Mouse (Mus musculus) adrenal gland, adult (tissue): Measurements from ENCODE around the gene Bzw1.
A peak's percentile ranks its signal among the peaks of the same experiment; 100 is the strongest.

Experiments used
- DNase-seq, 2 experiments: peaks; one replicate each; pipeline ENCODE4 v3.0.0; 2022 to 2023; ENCODE audit warnings: low spot score in 1 of 2; ENCODE audit not compliant: inconsistent age in 2 of 2

The Bzw1 gene

DNA sequence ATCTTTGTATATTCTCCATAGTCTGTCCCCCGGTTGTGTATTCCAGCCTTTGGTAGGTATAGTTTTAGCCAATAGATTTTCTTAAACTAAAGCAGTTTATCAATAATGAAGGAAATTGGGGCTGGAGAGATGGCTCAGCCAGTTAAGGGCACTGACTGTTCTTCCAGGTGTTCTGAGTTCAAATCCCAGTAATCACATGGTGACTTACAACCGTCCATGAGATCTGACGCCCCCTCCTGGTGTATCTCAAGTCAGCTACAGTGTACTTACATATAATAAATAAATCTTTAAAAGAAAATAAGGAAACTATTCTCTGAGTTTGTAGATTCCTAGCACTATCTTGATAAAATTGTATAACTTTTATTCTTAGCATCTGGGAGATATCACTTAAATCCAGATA, 2.6 kb downstream of the Bzw1 start:
- DNase-seq, result no peak

DNA sequence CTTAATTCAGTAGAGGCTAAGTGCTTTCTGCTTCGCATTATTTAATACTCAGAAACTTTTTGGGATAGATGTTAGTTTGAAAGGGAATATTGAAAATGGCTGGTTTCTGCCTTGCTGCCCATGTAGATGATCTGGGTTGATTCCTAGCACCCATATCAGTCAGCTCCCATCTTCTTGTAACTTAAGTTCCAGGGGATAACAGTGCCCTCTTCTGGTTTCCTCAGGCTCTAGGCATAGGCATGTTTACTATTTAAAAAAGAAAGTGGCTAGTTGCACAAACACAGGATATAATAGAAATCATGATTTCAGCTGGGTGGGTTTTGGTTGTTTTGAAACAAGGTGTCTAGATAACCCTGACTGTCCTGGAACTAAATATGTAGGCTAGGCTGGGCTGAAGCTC, 3.5 kb downstream of the Bzw1 start:
- no peak for DNase-seq

DNA sequence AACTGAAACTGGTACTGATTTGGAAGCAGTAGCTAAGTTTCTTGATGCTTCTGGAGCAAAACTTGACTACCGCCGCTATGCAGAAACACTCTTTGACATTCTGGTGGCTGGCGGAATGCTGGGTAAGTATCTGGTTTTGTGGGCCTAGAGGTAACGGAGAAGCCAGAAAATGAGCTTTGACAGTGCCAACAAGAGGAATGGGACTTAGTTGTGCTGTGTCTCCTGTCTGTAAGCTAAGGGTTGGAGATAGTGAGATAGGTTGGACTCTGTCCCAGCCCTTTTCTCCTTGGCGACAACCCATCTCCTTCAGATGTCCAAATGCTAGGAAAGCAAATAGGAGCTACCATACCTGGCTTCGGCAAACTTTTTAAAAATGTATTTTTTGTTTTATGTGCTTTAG, 5.0 kb downstream of the Bzw1 start:
- no peak for DNase-seq

DNA sequence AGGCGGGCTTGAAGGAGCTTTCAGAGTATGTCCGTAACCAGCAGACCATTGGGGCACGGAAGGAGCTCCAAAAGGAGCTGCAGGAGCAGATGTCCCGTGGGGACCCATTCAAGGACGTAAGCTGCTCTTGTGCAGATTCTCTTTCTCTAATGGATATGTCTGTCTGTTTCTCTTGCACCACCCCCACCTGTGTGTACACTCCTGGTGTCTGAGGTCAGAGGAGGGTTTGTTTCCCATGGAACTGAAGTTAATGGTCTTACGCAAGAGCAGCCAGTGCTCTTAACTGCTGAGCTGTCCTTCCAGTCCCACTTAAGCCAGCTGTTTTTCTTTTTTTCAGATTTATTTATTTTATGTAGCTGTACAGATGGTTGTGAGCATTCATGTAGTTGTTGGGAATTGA, 8.7 kb downstream of the Bzw1 start:
- no peak for DNase-seq

DNA sequence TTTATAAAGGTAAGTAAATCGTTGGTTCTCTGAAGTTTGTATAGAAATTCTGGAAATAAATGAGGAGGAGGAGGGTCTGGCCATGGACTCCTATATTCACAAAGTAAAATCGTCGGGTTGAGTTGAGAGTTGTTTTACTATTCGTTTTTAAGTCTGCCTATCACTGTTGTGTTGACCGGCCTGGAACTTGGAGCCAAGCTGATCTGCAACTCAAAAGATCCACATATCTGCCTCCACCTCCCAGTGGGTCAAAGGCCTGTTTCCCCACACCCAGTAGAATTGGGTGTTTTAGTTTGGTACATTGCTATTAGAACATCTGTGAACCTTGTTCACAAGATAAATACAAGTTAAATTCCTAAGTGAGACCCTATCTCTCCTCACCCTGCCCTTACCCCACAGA, 11.0 kb downstream of the Bzw1 start:
- DNase-seq, result no peak

DNA sequence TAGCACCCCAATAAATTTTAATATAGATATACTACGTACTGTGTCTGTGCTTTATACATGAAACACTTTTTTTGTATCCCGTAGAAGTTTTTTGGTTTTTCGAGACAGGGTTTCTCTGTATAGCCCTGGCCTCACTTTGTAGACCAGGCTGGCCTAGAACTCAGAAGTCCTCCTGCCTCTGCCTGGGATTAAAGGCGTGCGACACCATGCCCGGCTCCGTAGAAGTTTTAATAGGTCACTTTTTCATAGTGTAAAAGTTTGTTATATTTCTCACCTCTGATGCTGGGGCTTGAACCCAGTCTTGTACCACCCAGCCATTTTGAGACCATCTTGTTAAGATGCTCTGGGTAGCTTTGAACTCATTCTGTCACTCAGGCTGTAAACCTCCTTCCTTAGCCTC, 14.6 kb downstream of the Bzw1 start:
- DNase-seq, result no peak

DNA sequence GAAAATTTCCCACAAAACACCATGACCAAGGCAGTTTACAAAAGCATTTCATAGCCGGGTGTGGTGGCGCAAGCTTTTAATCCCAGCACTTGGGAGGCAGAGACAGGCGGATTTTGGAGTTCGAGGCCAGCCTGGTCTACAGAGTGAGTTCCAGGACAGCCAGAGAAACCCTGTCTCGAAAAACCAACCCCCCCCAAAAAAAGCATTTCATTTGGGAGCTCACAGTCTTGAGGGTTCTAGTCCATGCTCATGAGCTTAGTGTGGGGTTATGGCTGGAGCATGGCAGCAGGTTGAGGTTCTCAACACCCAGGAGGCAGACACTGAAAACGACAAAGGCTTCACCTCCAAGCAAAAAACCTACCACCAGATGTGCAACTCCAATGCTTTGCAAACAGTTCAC, 15.4 kb downstream of the Bzw1 start:
- DNase-seq, result no peak

DNA sequence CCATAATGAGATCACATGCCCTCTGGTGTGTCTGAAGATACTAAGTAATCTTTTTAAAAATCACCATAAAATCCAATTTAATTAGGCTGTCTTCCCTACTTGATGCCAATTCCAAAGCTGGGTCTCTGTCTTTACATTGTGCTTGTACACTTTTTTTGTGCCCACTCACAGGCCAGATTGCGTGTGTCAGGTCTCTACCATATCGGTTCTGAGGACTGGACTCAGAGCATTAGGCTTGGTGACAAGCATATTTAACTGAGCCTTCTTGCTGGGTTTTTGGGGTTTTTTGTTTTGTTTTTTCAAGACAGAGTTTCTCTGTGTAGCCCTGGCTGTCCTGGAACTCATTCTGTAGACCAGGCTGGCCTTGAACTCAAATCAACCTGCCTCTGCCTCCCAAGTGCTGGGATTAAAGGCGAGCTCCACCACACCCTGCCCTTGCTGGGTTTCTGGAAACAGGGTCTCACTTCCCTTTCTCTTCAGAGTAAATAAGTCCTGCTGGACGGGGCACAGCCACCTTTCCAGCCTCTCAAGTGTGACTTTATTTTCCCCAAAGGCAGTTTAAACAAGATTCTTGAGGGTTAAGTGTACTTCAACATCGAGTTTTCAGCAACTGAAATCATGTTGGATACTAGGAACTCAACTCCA, 17.0 kb downstream of the Bzw1 start:
- peak in 1 of 2 experiments; percentile 57 for DNase-seq

DNA sequence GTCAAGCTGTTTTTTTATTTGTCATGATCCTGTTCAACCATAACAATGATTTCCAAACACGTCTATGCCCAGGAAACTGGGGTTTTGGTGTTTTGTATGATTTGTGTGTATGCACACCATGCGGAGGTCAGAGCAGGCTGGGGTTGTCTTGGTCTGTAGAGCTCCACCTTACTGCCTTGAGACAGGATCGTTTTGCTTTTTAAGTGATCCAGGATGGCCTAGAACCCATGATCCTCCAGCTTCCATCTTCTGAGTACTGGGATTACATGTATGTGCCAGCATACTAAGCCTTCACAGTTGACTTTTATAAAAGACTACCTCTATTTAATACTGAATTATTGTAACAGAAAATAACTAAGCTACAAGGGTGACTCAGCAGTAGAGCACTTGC, 17.5 kb downstream of the Bzw1 start:
- peak in 1 of 2 experiments; percentile 50 for DNase-seq

DNA sequence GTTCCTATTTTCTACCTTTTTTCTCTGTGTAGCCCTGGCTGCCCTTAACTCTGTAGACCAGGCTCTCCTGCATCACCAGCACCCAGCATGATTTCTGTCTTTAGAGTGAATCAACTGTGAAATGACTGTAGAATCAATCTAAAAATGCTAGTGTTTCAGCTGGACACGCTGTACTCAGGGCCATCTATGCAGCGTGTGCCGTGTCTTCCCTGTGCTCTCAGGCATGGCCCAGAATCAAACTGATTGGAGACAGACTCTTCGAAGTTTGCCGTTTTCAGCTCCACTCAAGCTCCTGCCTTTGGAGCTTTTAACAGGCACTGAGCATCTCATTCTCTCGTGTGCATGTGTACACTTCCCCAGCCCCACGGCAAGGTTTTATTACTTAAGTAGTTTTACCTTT, 18.1 kb downstream of the Bzw1 start:
- peak in 1 of 2 experiments; percentile 49 for DNase-seq

DNA sequence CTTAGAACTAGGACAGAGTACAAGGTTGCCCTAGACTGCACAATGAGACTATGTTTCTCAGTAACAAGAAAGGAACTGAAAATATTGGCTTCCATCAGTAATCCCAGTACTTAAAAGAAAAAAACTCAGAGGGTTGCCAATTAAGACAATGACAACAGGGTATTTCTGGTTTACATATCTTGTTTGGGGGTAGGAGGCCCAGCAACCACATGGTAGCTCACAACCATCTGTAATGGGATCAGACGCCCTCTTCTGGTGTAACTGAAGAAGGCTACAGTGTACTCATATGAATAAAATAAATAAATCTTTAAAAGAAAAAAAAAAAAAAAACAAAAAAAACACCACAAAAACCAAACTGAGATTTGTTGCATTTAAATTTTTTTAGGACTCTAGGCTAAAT, 22.7 kb downstream of the Bzw1 start:
- DNase-seq, result peak in 1 of 2 experiments; percentile 53

DNA sequence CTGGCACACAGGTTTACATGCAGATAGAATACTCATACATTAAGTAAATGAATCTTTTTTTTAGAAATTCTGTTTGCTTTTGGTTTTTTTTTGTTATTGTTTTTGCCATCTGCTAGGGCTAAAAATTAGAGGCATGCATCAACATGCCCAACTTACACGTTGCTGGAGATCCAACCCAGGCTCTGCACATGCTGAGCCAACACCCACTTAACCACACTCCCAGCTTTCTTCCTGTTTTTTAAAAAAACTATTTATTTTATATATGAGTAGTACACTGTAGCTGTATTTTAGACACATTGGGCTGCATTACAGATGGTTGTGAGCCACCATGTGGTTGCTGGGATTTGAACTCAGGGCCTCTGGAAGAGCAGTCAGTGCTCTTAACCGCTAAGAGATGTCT, 23.4 kb downstream of the Bzw1 start:
- DNase-seq, result no peak

DNA sequence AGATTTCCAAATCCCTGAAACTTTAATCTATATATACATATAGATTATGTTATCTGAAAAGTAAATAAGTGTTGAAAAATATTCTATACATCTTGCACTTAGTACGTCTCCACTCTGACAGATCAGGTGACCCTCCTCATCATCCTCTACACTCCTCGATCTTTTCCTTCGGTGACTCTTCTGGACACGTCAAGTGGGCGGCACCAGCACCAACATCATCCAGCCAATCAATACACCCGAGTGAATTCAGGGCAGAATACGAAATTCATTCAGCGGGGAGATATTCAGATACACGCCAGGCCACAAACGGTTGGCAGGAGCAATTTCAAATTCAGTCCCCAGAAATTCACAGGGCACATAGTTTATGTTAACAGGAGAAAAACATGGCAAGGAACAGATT, 27.3 kb downstream of the Bzw1 start:
- peak in 1 of 2 experiments; percentile 47 for DNase-seq

DNA sequence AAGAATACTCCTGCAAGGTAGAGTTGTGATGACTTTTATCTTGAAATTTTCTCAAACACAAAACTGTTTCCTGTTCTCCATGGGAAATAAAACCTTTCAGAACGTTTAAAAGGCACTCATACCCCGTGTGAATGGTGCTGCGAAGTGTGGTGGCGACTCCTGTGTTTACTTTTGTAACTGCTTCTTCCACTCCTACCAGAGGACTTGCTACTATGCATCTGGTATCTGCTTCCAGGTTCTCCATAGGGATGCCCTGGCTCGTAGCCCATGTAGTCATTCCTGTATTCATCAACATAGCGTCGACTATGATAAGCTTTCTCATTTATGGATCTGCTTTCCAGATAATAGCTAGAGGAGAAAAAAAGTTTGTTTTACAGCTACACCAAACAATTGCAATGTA, 28.3 kb downstream of the Bzw1 start:
- peak in 1 of 2 experiments; percentile 61 for DNase-seq

DNA sequence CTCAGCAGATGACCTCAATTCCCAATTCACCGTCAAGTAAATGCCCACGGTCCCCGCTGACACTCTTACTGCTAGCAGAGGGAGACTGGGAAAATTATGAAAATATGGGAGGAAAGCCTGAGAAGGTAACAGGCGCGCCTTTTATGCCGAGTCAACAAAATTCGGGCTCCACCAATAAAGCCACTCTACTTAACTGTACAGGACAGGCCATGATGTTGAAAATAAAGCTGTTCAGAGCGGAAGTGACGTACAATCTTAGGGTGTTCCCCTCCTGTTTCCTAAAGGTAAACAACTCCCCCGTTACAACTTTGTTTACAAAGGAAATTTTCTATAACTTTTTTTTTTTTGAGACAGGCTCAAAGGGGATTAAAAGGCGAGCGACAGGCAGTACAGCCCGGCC, 30.2 kb downstream of the Bzw1 start:
- peak; percentile 40 to 80 for DNase-seq

DNA sequence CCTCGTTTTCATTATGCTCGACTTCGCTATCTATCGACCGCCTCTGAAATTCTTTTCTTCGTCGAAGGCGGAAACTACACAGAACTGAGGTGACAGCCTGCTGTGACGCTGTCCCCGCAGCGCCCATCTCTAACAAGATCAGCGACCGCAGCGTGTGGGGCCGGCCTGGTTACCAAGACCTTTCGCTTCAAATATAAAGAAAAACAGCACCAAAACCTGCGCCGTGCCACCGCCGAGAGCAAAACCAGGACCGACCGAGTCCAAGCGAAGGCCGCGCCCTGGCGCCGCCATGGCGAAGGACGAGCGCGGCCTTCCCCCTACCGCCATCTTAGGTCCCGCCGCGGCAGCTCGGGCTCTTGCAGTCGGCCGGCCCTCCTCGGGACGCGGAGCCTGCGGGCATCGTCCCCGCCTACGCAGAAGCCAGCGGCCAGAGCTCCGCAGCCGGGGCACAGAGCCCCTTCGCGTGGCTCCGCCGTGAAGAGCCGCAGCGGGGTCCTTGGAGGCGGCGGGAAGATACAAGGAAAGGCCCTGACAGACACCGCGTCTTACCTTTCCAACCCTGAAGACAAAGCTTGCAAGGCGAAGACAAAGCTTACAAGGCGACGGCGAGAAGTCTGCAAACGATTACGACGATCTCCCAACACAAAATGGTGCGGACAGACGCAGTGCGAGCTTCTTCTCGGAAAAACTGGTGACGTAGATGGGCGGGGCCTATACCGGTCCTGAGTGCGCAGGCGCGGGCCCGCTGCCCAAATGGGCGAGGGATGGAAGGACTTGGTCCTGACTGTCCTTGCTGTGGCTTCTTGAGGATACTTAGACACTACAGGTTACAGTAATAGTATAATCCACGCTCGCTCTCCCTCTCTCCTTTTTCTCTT, 30.9 kb downstream of the Bzw1 start, which contains the start of gene Clk1:
Gene Clk1, minus strand, starts transcription at position 696 of the 878 bp plus-strand sequence.
- DNase-seq, result peak; percentile 97 to 100

DNA sequence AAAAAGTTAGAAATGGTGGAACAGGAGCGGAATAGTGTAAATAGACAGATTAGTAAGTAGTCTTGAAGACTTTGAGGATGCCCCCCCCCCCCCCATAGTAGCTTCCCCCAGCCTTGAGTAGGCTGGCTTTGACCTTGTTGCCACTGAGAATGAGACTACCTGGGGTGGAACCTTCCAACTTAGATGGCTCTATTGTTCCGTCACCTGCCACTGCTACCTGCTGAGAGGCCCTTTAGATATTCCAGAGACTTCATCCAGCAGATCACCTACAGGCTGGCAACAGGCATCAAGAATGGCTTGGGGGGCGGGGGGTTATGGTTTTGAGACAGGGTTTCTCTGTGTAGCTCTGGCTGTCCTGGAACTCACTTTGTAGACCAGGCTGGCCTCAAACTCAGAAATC, 31.9 kb downstream of the Bzw1 start:
- DNase-seq, result no peak

DNA sequence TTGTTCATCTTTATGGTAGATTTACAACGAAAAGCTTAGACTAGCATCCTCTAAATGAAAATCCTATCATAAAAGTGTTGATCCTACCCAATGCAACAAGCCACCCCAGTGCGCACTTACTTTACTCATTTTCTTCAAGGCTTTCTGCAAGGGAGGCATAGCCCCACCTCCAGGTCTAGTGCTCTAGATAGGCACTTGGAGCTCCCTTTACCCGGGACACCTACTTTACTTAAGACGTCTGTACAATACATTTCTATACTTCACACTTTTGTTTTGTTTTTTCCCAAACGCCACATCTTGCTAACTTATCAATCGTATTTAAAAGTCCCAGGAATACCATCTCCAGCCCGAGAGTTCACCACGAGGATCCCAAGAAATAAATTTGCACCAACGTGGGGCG, 52.0 kb downstream of the Bzw1 start:
- no peak for DNase-seq

DNA sequence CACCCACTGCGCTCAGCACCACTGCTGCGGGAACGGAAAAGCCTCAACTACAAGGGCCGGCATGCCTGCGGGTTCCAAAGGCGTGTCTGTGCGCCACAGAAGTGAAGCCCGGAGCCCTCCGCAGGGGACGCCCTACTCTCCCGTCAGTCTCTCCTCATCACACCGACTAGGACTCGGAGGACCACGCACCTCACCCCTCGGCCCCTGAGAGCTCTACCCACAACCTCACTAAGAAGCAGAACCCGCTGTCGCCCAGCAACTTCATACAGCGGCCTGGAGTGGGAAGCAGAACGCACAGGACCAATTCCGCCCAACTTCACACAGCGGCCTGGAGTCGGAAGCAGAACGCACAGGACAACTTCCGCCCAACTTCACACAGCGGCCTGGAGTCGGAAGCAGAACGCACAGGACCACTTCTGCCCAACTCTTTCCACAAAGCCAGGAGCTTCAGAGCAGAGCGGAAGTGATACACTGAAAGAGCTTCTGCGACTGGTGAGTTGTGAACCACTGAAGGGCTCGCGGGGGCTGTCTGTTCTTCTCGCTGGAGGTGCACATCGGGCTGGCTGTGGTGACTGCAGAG, 52.5 kb downstream of the Bzw1 start, which contains the start of the genes Nif3l1 and Ppil3:
Gene Nif3l1, plus strand, starts transcription at position 9 of the 580 bp plus-strand sequence.
Gene Ppil3, minus strand, starts transcription at position 344 of the 580 bp plus-strand sequence.
- DNase-seq, result peak; percentile 90 to 97

DNA sequence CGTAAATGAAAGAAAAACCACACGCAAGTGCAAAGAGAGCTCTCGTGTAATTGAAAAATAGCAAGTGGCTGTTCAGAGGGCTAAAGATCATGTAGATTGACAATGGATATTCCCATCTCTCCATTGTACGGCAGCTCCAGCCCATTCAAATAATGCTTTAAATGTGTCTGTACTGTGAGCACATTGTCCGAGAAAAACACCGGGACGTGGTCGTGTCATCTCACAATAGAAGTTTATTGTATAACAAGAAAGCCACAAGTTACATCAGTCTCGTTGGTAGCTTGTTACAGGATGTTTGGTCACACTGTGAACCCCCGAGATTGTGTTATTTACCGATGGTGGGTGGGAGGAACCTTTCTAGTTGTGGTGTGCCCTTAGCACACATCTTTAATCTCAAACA, 53.2 kb downstream of the Bzw1 start:
- no peak for DNase-seq

DNA sequence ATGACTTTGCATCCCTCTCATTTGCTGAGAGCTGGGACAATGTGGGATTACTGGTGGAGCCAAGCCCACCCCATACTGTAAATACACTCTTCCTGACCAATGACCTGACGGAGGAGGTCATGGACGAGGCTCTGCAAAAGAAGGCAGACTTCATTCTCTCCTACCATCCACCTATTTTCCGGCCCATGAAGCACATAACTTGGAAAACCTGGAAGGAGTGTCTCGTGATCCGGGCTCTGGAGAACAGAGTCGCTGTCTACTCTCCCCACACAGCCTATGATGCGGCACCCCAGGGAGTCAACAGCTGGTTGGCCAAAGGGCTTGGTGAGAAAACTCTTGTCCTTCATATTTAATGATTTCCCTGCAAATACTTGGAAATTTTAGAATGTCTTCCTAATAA, 55.1 kb downstream of the Bzw1 start:
- DNase-seq, result no peak

DNA sequence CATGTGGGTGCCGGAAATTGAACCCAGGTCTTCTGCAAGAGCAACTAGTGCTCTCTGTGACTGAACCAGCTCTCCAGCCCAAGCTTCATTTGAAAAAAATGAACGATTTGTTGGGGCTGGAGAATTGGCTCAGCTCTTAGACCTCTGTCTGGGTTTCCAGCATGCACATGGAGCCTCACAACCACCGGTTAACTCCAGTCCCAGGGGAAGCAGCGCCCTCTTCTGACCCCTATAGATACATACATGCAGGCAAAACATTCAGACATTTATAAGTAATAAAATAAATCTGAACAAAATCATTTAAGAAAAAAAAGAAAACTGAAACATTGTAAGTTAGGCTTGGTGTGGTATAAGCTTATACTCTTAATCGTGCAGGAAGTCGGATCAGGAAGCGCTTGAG, 55.7 kb downstream of the Bzw1 start:
- no peak for DNase-seq
